Mouse (Mus musculus) embryo, embryonic 11 days (tissue): ENCODE data around the gene Snx17.

Source experiments
- DNase-seq: peaks from one replicate; pipeline ENCODE4 v3.0.0-alpha.2; 2015

Gene Snx17

DNA sequence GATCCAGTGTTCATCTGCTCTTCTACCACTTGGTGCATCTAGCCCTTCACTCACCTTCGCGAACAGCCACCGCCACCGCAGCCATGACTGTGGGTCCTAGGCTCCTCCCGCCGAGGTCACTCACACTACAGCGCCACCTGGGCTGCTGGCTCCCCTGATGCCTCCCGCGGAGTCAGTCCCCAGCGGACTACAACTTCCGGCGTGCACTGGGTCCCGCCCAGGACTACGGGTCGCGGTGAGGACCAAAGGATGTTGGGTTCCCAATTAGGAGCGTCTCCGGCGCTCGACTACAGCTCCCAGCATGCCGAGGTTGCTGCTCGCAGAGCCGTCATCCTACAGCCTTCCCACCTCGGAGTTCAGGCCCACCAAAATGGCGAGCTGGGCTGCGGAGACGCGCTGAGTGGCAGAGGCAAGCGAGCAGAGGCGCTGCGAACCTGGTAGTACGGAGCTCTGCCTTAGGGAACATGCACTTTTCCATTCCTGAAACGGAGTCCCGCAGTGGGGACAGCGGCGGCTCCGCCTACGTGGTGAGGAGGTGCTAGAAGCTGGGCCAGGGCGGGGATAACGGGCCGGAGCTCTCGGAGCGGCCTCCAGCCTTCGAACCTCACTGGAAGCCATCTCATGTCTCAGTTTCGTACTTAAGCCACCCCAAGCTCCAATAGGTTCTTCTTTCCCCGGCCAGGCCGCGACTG, at the start of gene Snx17, which contains the start of gene Eif2b4:
Gene Snx17 (plus strand): TSS at position 289 of the 692 bp plus-strand sequence.
Gene Eif2b4 (minus strand): TSS at position 492 of the 692 bp plus-strand sequence.
- DNase-seq: peak; percentile 98

DNA sequence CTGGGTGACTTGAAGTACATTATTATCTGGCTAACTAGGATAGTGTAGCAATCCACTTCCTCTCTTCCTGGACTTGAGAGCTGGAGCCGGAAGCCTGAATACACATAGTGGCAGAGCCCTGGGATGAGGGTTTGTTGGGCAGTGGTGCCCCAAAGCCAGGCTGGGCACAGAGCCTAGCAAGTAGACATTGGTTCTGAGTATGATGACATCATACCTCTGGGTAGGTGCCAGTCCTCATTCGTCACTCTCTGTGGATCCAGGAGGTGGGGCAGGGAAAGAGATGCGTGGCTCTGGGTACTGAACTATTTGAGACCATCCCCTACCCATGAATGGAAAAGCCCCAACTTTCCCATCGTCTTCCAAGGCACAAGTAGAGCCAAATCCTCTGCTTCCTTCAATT, 43.2 kb upstream of the Snx17 start:
- DNase-seq: no peak

DNA sequence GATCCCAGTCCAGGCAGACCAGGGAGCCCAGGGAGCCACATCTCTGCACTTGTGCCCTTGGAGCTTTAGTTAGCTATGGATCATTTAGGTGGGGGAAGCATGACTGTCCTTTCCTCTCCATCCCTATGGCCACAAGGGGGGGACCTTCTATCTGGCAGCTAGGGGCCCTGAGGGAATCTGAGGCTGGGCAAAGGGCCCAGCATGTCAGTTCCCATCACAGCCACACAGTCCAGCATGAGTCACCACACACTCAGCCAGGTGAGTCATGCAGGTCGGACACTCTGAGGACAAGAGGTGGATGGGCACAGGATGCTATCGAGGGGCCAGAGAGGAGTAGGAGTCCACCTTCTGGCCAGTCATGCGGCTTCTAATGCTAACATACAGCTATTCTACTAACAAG, 41.3 kb upstream of the Snx17 start:
- DNase-seq: no peak

DNA sequence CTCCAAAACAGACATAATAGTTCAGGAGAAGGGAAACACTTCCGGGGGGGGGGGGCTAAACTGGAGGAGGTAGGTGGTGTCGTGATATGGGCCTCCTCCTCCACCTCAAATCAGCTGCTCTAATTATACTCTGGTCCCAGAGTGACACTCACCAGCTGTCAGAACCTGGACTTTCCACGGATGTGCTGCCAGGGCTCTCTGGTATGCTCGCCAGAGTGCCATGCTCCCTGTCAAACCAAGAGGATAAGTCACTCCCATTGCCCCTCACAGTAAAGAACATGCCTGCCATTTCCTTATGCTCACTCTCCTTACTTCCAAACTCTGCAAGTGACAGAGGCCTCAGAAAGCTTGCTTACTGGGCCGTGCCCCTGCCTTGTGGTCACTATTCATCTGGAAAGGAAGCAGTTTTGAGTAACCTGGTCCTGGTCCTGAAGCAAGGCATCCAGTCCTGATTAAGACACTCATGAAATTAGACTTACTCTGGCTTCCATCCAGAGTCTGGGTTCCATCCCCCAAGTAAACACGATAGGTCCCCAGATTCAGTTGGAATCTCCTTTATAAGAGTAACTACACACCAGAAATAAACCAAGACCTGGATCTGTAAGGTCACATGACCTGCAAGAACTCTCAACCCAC, 39.4 kb upstream of the Snx17 start:
- DNase-seq: no peak

DNA sequence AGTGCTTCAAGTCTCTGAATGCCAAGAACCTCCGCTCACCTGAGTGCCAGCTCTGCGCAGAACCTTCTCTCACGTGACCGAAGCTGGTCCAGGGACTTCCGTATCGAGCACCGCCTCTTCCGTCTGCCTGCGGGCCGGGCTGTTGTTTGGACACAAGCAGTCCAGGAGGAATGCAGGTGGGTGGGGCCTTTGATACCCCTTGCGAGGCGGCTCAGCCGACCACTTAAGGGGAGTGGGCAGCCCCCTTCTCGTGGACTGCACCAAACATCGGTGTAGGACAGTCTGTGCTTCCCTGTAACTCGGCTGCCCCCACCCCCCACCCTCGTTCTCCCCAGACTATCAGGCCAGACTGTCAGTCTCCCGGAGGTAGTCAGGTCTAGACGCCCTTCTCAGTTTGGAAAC, 38.9 kb upstream of the Snx17 start, which contains the start of gene Mpv17:
Gene Mpv17 (minus strand): TSS at position 100 of the 402 bp plus-strand sequence.
- DNase-seq: peak; percentile 93

DNA sequence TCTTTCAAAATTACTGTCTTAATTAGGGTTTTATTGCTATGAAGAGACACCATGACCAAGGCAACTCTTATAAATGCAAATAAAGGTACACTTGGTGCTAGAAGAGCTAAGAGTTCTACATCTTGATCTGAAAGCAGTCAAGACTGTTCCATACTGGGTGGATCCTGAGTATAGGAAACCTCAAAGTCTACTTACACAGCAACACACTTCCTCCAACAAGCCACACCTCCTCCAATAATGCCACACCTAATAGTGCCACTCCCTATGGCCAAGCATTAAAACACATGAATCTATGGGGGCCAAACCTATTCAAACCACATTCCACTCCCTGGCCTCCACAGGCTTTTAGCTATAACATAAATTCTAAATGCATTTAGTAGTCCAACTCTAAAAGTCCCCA, 30.6 kb upstream of the Snx17 start:
- no peak for DNase-seq

DNA sequence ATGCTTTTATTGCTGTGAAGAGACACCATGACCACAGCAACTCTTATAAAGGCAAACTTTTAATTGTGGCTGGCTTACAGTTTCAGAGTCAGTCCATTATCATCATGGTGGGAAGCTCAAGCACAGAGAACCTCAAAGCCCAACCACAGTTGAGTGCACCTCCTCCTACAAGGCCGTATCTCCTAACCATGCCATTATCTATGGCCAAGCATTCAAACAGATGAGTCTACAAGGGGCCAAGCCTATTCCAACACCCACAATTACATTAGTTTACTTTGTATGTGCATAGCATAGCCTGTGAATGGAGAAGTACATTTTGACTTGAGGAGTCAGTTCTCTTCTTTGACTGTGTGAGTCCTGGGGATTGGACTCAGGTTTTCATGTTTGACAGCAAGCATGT, 28.1 kb upstream of the Snx17 start:
- DNase-seq: no peak

DNA sequence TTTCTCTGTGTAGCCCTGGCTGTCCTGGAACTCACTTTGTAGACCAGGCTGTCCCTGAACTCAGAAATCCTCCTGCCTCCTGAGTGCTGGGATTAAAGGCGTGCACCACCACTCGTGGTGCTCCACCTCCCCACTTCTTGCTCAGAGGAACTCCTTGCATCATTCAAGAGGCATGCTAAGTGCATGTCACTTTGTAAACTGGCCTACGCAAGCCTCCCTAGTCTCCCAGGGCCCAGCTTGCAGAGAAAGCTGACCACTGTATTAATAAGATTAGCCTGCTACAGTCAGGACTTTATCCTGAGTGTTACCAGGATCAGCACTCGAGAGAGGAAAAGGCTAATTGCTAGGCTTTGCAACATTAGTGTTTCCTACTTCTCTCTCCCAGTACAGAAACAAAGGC, 24.4 kb upstream of the Snx17 start:
- DNase-seq: no peak

DNA sequence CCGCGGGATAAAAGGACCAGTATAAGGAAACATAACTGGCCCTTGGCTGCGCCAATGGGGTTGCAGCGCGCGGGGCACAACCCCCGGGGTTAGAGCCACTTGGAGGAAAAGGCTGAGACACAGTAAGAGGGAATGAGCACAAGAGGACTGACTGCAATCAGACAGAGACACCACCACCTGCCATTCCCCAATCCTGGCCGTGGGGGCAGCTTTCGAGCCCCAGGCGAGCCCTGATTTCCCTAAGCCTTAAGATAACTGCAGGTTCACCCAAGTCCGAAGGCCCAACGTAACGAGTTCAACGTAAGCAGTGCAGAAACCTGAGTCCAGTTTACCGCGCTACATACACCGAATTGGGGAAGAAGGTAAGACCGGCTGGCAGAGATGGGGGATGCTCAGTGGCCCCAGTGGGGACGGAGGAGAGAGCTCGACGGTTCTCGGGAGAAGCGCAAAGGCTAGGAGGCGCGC, 13.7 kb upstream of the Snx17 start:
- DNase-seq: peak; percentile 55

DNA sequence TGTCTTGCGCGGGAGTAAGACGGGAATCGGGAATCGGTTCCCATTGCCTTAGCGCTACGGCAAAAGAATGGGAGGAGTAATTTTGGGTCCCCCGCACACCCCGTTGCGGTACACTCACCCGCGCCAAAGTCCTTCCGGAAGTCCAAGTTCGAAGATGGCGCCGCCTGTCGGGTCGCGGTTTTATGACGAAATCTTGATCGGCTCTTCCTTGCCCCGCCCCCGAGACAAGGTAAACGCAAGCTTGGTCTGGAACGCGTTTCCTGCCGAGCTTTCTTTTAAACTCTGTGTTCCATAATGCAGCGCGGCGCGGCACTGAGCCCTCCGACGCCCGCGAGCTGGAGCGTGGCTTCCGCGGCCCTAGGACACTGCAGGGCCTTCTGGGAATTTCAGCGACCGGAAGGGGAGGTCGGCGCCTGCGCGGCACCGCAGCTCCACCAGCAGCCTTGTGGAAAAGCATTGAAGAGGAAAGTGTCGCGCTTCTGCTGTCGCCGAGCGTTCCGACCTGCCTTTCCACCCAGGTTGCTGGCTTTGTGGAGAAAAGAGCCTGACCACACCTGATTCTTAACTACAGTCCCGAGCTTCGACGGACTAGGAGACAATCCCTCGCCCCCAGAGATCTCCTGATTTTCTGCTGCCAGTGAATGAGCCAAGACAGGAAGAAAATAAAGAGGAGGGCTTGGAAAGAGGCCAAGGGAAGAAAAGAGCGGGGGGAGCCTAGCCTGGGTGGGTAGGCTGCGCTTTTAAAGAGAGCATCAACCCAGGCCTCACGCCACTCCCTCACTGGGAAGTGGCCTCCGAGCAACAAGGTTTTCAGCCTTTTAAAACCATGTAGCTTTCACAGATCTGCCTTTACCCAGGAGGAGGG, 13.0 kb upstream of the Snx17 start, which contains the start of the genes Gm29609 and Gtf3c2:
Gene Gm29609 (minus strand): TSS at position 146 of the 865 bp plus-strand sequence.
Gene Gtf3c2 (minus strand): TSS at position 379 of the 865 bp plus-strand sequence.
- DNase-seq: peak; percentile 97

DNA sequence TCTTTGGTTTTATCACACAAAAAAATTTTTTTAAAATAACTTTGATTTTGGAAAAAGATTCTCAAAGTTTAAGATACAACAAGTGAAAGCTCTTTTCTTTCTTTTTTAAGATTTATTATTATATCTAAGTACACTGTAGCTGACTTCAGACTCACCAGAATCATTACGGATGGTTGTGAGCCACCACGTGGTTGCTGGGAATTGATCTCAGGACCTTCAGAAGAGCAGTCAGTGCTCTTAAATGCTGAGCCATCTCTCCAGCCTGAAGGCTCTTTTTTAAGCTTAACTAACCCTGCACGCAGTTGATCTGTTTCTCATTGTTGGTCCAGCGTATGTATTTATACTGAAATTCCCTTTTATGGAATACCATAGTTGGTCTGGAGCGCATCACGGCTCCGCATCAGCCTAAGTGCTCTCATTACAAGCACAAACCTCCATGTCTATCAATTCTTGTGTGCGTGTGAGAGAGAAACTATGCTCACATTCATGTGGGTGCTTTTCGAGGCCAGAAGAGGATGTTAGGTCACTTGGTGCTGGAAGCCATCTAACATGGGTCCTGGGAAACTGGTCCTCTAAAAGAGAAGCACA, 11.8 kb upstream of the Snx17 start:
- no peak for DNase-seq

DNA sequence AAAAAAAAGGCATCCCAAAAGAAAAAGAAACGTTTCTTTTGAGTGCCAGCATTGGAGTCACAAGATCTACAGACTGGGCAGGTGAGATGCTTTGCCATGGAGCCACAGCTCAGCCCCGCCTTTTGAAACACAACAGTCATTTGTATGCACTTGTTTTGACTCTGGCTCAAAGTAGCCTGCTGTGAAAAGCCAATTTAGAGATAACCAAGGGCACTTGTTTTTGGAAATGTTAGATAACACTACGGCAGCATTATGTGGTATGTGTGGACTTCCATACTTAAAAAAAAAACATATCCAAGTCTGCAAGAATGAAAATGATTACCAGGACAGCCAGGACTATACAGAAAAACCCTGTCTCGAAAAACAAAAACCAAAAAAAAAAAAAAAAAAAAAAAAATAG, 9.3 kb upstream of the Snx17 start:
- DNase-seq: no peak

DNA sequence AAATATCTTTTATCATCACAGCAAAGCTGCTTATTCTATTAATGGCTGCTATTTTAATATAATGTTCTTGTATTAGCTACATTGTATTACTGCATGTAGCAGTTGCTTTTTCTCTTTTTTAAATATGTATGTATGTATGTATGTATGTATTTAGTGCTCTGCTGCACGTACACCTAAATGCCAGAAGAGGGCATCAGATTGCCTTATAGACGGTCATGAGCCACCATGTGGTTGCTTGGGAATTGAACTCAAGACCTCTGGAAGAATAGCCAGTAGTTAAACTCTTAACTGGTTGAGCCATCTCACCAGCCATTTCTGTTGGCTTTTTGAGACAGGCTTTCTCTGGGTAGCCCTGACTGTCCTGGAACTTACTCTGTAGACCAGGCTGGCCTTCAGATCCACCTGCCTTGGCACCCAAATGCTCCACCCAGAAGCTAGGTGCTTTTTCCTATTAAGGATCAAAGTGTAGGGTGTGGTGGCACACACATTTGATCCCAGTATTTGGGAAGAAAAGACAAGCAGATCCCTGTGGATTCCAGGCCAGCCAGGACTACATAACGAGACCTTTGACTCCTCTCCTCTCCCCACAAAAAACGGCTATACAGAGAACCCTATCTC, 4.7 kb upstream of the Snx17 start:
- peak; percentile 24 for DNase-seq

DNA sequence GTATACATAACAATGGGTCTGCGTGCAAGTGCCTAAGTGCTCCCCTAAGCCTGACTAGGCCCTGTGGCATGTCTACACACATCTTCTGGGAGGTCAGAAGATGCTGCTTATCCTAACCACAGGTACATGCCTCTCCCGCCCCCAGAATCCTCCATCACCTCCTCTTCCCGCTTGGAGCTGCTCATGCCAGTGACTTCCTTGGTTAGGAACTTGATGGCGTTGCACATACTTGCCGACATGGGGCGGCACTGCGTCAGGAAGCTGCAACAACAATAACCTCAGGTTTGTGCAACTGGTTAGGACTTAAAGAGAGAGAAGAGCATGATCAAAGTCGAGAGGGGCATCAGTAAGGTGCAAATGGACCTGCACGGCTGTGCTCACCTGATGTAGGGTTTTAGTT, 2.8 kb upstream of the Snx17 start:
- DNase-seq: no peak

DNA sequence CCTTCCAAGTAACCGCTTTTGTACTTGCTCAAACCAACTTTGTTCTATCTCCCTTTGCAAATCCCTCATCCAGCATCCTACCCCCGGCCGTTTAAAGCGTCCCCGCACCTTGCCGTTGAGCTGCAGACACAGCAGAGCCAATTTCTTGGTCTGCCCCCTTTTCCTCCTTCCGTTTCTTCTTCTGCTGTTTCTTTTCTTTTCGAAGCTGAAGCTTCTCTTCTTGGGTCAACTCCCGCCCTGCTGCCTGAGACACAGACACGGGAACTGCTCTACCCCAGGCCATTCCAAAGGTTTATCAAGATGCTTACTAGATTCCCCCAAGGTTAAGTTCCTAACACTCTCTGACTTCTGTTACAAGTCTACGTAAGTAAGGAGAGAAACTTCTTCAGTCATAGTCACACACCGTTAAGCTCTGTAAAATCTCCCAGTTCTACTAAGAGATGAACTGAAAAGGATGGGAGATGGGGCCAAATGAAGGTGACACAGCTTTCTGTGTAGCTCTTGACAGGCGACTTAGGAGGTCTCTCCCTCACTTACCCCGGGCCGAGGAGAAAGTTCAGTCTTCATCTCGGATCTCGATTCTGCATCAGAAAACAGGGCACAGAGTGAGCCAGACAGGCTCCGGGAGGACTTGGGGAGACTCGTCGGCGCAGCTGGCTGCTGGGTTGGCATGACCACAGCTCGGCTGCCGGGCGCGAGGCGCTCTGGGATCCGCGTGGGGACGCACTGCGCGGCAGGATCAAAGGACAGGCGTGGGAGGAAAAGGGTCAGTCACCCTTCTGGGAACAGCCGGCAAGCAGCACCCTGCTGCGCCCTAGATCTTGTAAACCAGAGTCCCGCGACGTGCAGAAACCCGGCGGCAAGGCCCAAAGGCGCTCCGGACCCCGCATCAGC, 735 bp upstream of the Snx17 start:
- no peak for DNase-seq

DNA sequence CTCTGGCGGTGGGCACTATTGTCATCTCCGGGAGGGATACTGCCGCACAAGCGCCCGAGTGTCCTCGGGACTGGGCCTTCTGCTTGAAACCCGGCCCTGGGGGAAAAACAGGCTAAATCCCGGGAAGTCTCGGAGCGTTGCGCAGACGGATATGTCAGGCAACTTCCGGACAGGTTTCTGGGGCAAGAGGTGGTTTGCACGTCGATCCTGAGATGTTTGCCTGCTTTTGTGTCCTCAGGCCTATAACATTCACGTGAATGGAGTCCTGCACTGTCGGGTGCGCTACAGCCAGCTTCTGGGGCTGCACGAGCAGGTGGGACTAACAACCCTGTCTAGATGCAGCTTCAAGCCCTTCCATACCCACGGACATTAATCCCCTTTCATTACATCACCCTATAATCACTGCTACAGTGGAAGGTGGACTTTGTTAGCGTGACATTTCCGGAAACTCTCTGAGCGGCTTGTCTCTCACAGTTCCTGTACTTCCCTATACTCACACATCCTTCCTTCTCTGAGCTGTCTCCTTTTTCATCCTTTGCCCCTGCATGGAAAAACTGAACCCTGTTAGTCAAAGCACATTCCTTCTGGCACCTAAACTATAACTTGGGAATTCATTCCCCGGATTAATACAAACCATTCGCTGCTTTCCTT, 729 bp downstream of the Snx17 start:
- no peak for DNase-seq

DNA sequence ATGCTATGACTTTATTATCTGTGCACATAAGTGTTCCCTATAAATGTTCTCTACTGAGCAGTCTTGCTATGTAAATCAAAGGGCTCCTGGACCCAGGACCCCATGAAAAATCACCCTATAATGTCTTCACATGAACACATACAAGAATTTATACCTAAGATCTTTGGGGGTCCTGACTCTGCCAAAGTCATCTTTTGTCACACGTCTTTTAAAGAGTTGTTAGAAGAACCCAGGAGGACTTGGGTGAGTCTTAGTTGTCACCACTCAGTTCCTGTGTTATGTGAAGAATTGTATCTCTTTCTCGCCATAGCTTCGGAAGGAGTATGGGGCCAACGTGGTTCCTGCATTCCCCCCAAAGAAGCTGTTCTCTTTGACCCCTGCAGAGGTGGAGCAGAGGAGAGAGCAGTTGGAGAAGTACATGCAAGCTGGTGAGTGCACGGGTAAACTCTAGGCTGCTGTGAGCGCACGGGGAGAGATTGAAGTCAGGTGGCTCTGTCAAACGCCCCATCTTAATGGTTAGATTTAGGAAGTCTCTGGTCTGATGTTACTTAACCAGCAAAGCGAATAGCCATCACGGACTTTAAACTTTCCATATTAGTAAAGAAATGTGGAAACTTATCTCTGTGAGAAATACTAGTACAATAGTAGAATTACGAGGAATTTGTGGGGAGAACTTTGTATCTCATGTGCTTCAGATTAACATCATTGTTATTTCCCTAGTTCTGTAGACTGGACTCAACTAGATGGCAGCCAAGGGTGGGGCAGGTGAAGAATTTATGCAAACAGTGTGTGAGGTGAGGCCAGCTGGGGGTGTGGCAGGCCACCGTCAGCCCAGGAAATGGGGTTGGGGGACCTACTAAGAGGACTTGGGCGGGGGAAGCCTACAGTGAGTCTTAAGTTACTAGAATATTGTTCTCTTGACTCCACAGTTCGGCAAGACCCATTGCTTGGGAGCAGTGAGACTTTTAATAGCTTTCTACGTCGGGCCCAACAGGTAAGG, 1.8 kb downstream of the Snx17 start:
- DNase-seq: no peak

DNA sequence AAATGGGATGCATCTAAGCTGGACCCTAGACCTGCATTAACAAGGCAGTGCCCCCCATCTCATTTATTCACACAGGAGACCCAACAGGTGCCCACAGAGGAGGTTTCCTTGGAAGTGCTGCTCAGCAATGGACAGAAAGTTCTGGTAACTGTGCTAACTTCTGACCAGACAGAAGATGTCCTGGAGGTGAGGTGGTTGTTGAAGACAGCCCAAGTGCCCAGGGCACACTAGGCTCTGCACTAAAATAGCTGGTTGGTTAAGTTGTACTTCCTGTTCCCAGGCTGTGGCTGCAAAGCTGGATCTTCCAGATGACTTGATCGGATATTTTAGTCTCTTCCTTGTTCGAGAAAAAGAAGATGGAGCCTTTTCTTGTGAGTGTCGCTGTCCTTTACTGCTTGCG, 2.6 kb downstream of the Snx17 start:
- DNase-seq: no peak

DNA sequence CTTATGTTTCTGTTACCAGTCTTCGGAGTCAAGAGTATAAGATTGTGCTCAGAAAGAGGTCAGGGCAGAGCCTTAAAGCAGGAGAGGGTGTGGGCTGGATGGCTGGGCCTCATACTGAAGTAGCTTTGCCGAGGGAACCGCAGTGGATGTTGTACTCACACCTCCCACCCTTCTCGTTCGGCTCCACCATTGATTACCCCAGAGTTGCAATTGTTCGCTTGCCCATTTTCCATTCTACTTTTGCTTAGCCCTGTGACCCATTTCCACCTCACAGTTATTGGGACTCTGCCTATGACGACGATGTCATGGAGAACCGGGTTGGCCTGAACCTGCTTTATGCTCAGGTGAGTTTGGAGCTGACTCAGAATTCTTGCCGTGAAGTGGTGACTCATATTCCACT, 3.2 kb downstream of the Snx17 start:
- DNase-seq: no peak

DNA sequence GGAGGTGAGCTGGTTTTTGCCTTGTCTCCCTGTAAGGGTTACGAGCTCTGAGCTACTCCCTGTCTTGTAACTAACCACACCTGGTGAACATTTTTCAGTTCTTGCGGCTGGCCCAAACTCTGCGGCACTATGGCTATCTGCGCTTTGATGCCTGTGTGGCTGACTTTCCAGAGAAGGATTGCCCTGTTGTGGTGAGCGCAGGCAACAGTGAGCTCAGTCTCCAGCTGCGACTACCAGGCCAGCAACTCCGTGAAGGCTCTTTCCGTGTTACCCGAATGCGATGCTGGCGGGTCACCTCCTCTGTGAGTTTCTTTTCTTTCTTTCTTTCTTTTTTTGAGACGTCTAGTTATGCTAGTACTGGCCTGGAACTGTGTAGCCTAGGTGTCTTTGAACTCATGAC, 4.0 kb downstream of the Snx17 start:
- no peak for DNase-seq
